Mouse (Mus musculus) layer of hippocampus, postnatal 14 days (tissue): ENCODE measurements around the gene Gm48551. TPM values are rescaled to one million over a fixed set of nuclear protein-coding genes. Genes with fewer than 3 reads are reported as not detected.
A peak's percentile ranks its signal among the peaks of the same experiment; 100 is the strongest.

Experiments
- DNase-seq, 2 experiments: peaks; one replicate each; pipeline ENCODE4 v3.0.0; 2021 to 2022; ENCODE audit warnings: low spot score in 2 of 2, mixed read lengths in 1 of 2
- microRNA-seq, 2 experiments: library from miRNA; unstranded; fragments of <30 nt; microRNA quantifications; one replicate each; pipeline ENCODE4 v1.2.0; 2021
- total RNA-seq, 2 experiments: library from RNA; stranded (reverse); gene quantifications; 2 replicates each; pipeline ENCODE4 v1.2.3; 2021

Gene Gm48551
- total RNA-seq, 2 experiments from 2014 or later: 3.1 to 4.5 TPM

GRCm38 (mm10) chr10:81428507-81428870, 44.2 kb downstream of the Gm48551 start:
- peak in 1 of 2 experiments; percentile 2 for DNase-seq

DNA sequence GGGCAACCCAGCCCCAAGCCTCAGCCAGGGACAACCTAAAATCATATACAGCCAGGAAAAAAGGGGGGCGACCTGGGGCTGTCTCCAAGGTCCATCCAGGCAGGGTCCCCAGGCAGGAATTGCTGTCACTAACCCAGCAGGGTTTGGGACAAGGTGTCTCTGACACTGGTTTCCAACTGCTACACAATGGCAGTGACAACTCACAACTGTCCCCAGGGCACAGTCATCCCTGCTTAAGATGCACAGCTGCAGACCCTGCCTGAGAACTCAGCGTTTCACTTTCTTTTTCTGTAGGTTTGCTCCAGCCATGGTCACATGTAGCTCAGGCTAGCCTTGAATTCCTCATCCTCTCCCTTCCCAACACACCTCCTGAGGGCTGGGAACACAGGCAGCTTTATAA, 44.8 kb downstream of the Gm48551 start:
- peak in 1 of 2 experiments; percentile 7 for DNase-seq

- peak in 1 of 2 experiments; percentile 53 for DNase-seq
Observed at GRCm38 (mm10) chr10:81429605-81430061, 45.4 kb downstream of the Gm48551 start.

DNA sequence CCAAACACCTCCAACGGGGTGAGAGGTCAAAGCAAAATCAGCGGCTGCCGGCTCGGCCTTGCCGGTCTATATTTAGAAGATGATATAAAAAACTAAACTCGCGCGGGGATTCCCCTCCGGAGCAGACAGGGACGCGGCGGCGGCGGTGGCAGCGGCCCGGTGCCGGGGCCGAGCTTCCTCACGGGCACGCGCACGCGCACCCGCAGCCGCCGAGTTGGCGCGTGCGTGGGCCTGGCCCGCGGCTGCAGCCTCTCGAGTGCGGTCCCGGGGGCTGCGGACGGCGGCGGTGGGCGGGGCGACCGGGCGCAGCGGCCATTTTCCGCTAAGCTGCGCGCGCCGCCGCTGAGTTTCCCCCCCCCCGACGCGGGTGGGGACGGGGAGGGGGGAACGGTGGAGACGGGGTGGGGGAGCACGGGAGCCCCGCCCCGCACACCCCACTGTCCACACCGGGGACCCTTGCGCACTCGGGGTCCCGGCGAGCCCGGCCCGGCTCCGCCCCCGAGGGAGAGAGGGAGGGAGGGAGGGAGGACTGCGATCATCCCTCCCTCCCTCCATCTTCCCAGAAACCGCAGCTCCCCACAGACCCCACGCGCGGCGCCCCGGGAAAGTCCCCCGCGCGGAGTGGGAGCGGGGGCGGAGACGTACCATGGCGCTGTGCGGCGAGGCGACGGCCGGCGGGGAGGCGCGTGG, 46.0 kb downstream of the Gm48551 start:
- DNase-seq: peak in 1 of 2 experiments; percentile 76

DNA sequence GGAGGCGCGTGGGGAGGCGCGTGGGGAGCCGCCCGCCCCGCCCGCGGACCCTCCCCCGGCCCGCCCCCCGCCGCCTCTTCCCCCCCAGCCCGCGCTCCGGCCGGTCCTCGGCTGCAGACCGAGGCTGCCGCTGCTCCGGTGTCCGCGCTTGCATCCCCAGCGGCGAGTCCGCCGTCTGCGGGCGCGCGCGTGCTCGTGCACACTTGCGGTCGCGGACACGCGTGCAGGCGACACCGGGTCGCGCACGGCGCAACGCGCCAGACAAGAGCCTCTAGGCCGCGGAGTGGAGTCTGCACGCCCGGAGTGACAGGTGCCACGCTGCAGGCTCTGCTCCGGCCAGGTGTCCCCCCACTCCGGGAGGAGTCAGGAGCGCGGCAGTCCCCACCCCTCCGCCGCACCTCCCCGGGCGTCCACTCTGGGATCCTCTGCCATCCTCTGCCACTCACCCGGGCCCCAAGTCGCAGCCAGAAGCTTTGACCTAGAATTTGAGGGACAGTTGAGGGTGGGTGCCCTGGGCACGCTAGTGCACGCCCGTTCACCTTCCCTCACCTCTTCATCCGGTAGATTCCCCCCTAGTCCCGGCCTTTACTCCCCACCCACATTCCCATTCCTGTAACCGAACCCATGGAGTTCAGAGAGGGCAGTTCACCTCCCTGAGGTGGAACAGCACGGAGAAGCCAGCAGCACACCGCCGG, 46.7 kb downstream of the Gm48551 start:
- peak in 1 of 2 experiments; percentile 61 for DNase-seq

DNA sequence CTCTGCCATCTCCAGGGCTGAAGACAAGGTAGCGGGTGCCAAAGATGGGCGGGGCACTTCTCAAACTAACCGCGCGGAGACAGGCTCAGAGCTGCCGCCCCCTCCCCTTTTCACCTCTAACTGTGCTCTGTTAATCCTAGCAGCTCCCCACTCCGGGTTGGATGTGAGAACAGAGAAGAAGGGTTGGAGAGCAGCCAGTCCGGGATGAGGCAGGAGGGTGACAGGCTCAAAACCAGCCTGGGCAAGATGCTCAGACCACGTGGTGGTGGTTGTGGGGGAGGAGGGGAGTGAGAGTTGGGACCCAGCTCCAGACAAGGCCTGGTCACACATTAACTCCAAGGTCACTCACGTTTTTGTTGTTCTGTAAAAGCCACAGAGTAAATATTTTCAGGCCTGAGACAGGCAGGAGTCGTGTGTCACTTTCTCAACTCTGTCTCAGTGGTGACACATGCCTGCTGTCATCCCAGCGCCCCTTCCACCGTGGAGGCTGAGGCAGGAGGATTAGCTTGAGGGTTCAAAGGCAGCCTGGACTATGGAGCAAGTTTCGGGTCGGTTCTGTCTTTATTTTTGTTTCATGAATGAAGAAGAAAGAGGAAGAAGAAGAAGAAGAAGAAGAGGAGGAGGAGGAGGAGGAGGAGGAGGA, 47.4 kb downstream of the Gm48551 start:
- peak in 1 of 2 experiments; percentile 36 for DNase-seq

DNA sequence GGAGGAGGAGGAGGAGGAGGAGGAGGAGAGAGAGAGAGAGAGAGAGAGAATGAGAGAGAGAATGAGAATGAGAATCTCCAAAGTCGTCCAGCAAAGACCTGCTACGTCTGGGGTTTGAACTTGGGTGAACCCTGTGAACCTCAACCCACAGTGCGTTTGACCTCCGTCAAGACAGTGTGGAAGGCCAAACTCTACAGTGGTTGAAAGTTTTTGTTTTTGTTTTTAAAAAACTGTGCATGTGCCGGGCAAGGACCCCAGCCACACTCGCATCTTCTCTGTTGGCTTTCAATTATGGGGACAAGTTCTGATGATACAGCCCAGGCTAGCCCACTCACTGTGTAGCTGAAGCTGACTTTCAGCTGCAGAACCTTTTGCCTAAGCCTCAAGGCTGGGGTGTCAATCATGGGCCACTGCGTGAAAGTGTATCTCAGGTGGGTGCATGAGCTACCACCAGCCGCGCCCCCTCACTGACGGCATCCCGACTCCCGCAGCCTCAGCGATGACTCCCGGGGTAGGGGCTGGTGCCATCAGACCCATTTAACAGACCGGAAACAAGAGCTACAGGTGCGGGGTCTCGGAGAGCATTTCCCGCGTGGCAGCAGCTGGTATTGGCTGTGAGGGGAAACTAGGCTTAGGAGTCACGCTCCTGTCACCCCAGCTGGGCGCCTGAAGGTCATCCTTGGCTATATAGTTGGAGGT, 48.1 kb downstream of the Gm48551 start:
- no peak for DNase-seq

GRCm38 (mm10) chr10:81432868-81433262, 48.6 kb downstream of the Gm48551 start:
- peak; percentile 88 to 98 for DNase-seq

DNA sequence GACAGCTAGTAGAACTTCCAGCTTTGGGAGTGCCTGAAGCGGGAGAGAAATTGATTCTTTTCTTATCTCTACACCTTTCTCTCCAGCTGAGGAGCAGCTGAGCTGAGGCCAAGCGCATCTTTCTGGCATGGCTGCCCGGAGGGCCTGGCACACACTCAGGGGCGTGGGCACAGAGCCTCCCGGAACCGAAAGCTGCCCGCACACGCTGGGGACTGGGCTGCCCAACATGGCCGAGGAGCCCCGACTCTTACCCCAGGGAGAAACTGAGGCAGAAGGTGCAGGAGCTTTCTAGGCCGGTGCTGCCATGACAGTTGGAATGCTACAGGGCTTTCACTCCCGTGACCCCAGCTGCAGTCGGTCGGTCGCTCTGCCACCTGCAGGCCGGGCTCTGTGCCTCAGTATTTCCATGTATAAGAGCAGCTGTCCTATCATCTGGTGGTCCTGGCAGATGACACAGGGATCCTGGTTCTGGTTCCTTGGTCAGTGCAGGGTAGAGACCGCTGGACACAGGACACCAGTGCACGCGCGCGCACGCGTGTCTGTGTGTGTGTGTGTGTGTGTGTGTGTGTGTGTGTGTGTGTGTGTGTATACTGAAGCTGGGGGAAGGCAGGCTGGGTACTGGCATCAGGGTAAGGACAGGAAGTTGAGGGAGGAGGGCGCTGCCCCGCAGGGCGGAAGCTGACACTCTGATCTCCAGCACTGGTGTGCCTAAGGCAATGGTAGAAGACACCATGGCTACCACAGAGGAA, 49.4 kb downstream of the Gm48551 start:
- peak in 1 of 2 experiments; percentile 24 for DNase-seq

GRCm38 (mm10) chr10:81434361-81435263, 50.3 kb downstream of the Gm48551 start:
- peak in 1 of 2 experiments; percentile 13 for DNase-seq

DNA sequence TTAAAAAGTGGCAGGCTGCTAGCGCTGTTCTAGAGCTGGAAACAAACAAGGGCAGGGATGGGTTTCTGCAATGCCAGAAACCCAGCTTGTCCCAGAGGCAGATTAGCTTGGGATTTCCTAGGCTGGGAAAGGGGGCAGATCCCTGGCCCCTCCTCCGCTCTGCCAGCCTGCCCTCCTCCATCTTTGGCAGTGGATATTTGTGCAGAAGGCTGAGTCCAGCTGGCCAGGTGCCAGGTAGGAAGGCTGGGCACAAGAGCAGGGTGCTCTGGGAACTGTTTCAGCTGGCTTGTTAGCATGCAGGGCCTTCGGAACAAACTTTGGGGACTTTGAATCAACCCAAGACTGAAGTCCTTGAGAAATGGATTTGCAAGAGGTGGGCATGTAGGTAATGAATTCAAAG, 51.2 kb downstream of the Gm48551 start:
- peak; percentile 83 to 93 for DNase-seq

DNA sequence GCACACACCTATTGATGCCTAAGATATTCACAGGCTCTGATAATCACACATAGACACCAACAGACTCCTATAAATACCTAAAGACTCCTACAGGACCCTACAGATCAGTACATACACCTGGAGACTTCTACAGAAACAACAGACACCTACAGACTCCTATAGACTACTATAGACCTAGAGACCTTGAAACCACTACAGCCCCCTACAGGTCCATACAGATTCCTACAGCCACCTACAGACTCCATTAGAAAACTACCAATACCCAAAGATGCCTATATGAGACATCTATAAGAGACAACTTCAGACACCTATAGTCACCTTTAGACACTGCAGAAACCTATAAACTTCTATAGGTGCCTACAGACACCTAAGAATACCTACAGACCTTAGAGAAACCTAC, 56.8 kb downstream of the Gm48551 start:
- no peak for DNase-seq

Small RNAs within 50 kb of the gene (microRNA-seq; reads per million reads assigned to microRNA genes)
- gene Mir1191b (0 to 0.23 reads per million in 2 experiments), gene Mir6913 (0 to 1.7 reads per million in 2 experiments)

Other genes starting within 250 kb of the Gm48551 start
- gene Zbtb7a, start 249.2 kb upstream of the Gm48551 start, total RNA-seq: 10 to 100 TPM; 61.6 to 63.6 TPM
- gene Pias4, start 216.5 kb upstream of the Gm48551 start, total RNA-seq: 10 to 100 TPM; 25.9 to 28.1 TPM
- 1,000 to 10,000 TPM; 1,016 to 1,032 TPM for gene Eef2, start 207.8 kb upstream of the Gm48551 start, total RNA-seq
- 10 to 100 TPM; 59.7 to 60.4 TPM for gene Dapk3, start 201.5 kb upstream of the Gm48551 start, total RNA-seq
- not detected for gene 4930442H23Rik, start 200.6 kb upstream of the Gm48551 start, total RNA-seq
- gene Nmrk2, start 182.4 kb upstream of the Gm48551 start, total RNA-seq: under 1 TPM in 1 of 2 experiments, not detected in 1; 0.26 TPM
- 100 to 1,000 TPM; 149 to 157 TPM for gene Atcay, start 153.6 kb upstream of the Gm48551 start, total RNA-seq
- 10 to 100 TPM; 58.8 to 63.0 TPM for gene Zfr2, start 151.3 kb upstream of the Gm48551 start, total RNA-seq
- gene Matk, start 131.5 kb upstream of the Gm48551 start, total RNA-seq: 100 to 1,000 TPM; 246 to 268 TPM
- 10 to 100 TPM; 36.5 to 50.4 TPM for gene Mrpl54, start 117.5 kb upstream of the Gm48551 start, total RNA-seq
- 10 to 100 TPM; 39.9 to 41.8 TPM for gene Apba3, start 117.5 kb upstream of the Gm48551 start, total RNA-seq
- 1 to 10 TPM; 1.6 to 2.5 TPM for gene Tjp3, start 92.9 kb upstream of the Gm48551 start, total RNA-seq
- gene Pip5k1c, start 91.5 kb upstream of the Gm48551 start, total RNA-seq: 100 to 1,000 TPM; 330 to 352 TPM
- gene Cactin, start 63.4 kb upstream of the Gm48551 start, total RNA-seq: 10 to 100 TPM; 22.4 to 25.8 TPM
- gene Tbxa2r, start 55.7 kb upstream of the Gm48551 start, total RNA-seq: 1 to 10 TPM; 1.8 to 2.2 TPM
- gene Gipc3, start 41.2 kb upstream of the Gm48551 start, total RNA-seq: 1 to 10 TPM; 1.4 to 1.5 TPM
- gene Hmg20b, start 34.0 kb upstream of the Gm48551 start, total RNA-seq: 10 to 100 TPM; 24.0 to 40.0 TPM
- gene Mfsd12, start 27.0 kb upstream of the Gm48551 start, total RNA-seq: 10 to 100 TPM; 40.8 to 45.8 TPM
- gene 4930404N11Rik, start 18.6 kb upstream of the Gm48551 start, total RNA-seq: 1 to 10 TPM in 1 of 2 experiments, under 1 TPM in 1; 0.92 to 1.0 TPM
- gene Fzr1, start 6.0 kb upstream of the Gm48551 start, total RNA-seq: 10 to 100 TPM; 68.6 to 73.2 TPM
- gene Dohh, start within 50 bp of the Gm48551 start, total RNA-seq: 10 to 100 TPM; 73.7 to 74.3 TPM
- gene Gm48552, start 4.5 kb downstream of the Gm48551 start, total RNA-seq: 1 to 10 TPM; 2.8 to 5.4 TPM
- 1 to 10 TPM; 1.1 to 1.5 TPM for gene Smim24, start 8.6 kb downstream of the Gm48551 start, total RNA-seq
- 10 to 100 TPM; 66.7 to 70.9 TPM for gene Nfic, start 71.2 kb downstream of the Gm48551 start, total RNA-seq
- gene Celf5, start 98.2 kb downstream of the Gm48551 start, total RNA-seq: 100 to 1,000 TPM; 266 to 272 TPM
- 10 to 100 TPM; 79.7 to 95.2 TPM for gene Ncln, start 111.9 kb downstream of the Gm48551 start, total RNA-seq
- gene S1pr4, start 115.7 kb downstream of the Gm48551 start, total RNA-seq: under 1 TPM; 0.39 to 0.57 TPM
- 1 to 10 TPM; 2.4 to 4.2 TPM for gene Gna15, start 139.8 kb downstream of the Gm48551 start, total RNA-seq
- 100 to 1,000 TPM; 120 to 121 TPM for gene Gna11, start 160.7 kb downstream of the Gm48551 start, total RNA-seq
- gene Aes, start 175.0 kb downstream of the Gm48551 start, total RNA-seq: 100 to 1,000 TPM; 639 to 673 TPM
- 10 to 100 TPM; 23.3 to 25.9 TPM for gene Tle2, start 190.1 kb downstream of the Gm48551 start, total RNA-seq
- 1 to 10 TPM; 2.0 to 3.5 TPM for gene Tle6, start 216.6 kb downstream of the Gm48551 start, total RNA-seq
- gene BC025920, start 221.8 kb downstream of the Gm48551 start, total RNA-seq: 1 to 10 TPM; 2.6 to 2.8 TPM
- 10 to 100 TPM; 27.8 to 30.3 TPM for gene Sirt6, start 243.3 kb downstream of the Gm48551 start, total RNA-seq
- gene Ankrd24, start 244.1 kb downstream of the Gm48551 start, total RNA-seq: 10 to 100 TPM; 32.5 to 36.3 TPM